Mouse (Mus musculus) lung, embryonic 16.5 days (tissue): ENCODE results near the gene Hnrnph1. TPM values are rescaled to one million over a fixed set of nuclear protein-coding genes. Genes with fewer than 3 reads are reported as not detected.
A peak's percentile ranks its signal among the peaks of the same experiment; 100 is the strongest.

Experiments
- ATAC-seq: fragments of 200-750 bp; cut with Nextera tagmentation; 2 replicates; pipeline ENCODE4 v1.8.0; 2017; ENCODE audit warnings: low read depth, mild to moderate bottlenecking, moderate library complexity
- H3K27ac ChIP-seq: fragments of 300-500 bp; sonication (generic); 2 replicates; pipeline ENCODE4 v1.5.1; 2014; ENCODE audit warnings: mild to moderate bottlenecking, control low read depth, low read length
- H3K27me3 ChIP-seq: fragments of 300-500 bp; sonication (generic); 2 replicates; pipeline ENCODE4 v1.6.1; 2014; ENCODE audit warnings: low read depth, low read length, mixed read lengths; ENCODE audit not compliant: control insufficient read depth, insufficient read depth
- H3K36me3 ChIP-seq: fragments of 300-500 bp; sonication (generic); 2 replicates; pipeline ENCODE4 v1.6.1; 2014; ENCODE audit warnings: low read length; ENCODE audit not compliant: control insufficient read depth, insufficient read depth
- H3K4me1 ChIP-seq: fragments of 300-500 bp; sonication (generic); replicated peaks from 2 replicates; pipeline ENCODE4 v1.6.1; 2014; ENCODE audit warnings: low read length, mixed read lengths; ENCODE audit not compliant: control insufficient read depth, insufficient read depth
- H3K4me2 ChIP-seq: fragments of 300-500 bp; sonication (generic); 2 replicates; pipeline ENCODE4 v1.6.1; 2014; ENCODE audit warnings: low read depth, low read length, control low read depth
- H3K4me3 ChIP-seq: fragments of 300-500 bp; sonication (generic); 2 replicates; pipeline ENCODE4 v1.5.1; 2014; ENCODE audit warnings: mild to moderate bottlenecking, low read length, control low read depth
- H3K9ac ChIP-seq: fragments of 300-500 bp; sonication (generic); 2 replicates; pipeline ENCODE4 v1.6.1; 2014; ENCODE audit warnings: low read length, control low read depth
- H3K9me3 ChIP-seq: fragments of 300-500 bp; sonication (generic); 2 replicates; pipeline ENCODE4 v1.6.1; 2016; ENCODE audit warnings: low read length; ENCODE audit not compliant: control insufficient read depth
- WGBS: fragments of 180-500 bp; shearing (Covaris S2); extraction: QIAGEN DNeasy Blood & Tissue Kit; methylation state at CpG from one replicate; pipeline ENCODE4 v1.1.7; 2014; 5-methylcytosine and 5-hydroxymethylcytosine counted together
- polyA plus RNA-seq: library from polyadenylated mRNA; unstranded; fragments of >200 nt; fragmentation: Nextera tagmentation; extraction: Ambion mirVana; gene quantifications from 2 replicates; pipeline ENCODE4 v1.2.1, GENCODE M21; 2015

Gene Hnrnph1
- polyA plus RNA-seq, 1 experiment from 2014 or later, result 483 TPM

- H3K4me2 ChIP-seq, result no peak overlapping the region
- no peak overlapping the region for H3K9ac ChIP-seq
- no peak for ATAC-seq
- H3K36me3 ChIP-seq, result peaks cover 3% of the 10 kb centered on the region; the same call in 1 of the 2 replicates
- H3K27ac ChIP-seq, result no peak overlapping the region
- H3K9me3 ChIP-seq, result no peaks in the 10 kb centered on the region
- H3K4me3 ChIP-seq, result no peak overlapping the region
- 88% methylated on average over 7 of the region's 7 CpGs for WGBS
- H3K27me3 ChIP-seq, result no peaks in the 10 kb centered on the region
- H3K4me1 ChIP-seq, result no peaks in the 10 kb centered on the region
Measured at GRCm38 (mm10) chr11:50394731-50395130, 17.9 kb downstream of the Hnrnph1 start.

GRCm38 (mm10) chr11:50396766-50397307 is 20.0 kb downstream of the Hnrnph1 start:
- Histone ChIP-seq H3K36me3 (peaks cover 6% of the 10 kb centered on the region), H3K27me3 (no peaks in the 10 kb centered on the region), H3K9me3 (no peaks in the 10 kb centered on the region), H3K9ac (no peak overlapping the region), H3K4me2 (no peak overlapping the region), H3K4me1 (no peaks in the 10 kb centered on the region), H3K4me3 (no peak overlapping the region), H3K27ac (no peak overlapping the region)
- no peak for ATAC-seq
- 61% methylated on average over 11 of the region's 11 CpGs for WGBS

- H3K9ac ChIP-seq, result no peak overlapping the region
- H3K4me2 ChIP-seq, result no peak overlapping the region
- WGBS, result 67% methylated on average over 9 of the region's 9 CpGs
- H3K4me3 ChIP-seq, result no peak overlapping the region
- no peak for ATAC-seq
- H3K36me3 ChIP-seq, result peaks cover 6% of the 10 kb centered on the region
- no peaks in the 10 kb centered on the region for H3K27me3 ChIP-seq
- H3K27ac ChIP-seq, result no peak overlapping the region
- H3K9me3 ChIP-seq, result no peaks in the 10 kb centered on the region
- H3K4me1 ChIP-seq, result no peaks in the 10 kb centered on the region
Measured at GRCm38 (mm10) chr11:50397316-50397715, 20.5 kb downstream of the Hnrnph1 start.

DNA sequence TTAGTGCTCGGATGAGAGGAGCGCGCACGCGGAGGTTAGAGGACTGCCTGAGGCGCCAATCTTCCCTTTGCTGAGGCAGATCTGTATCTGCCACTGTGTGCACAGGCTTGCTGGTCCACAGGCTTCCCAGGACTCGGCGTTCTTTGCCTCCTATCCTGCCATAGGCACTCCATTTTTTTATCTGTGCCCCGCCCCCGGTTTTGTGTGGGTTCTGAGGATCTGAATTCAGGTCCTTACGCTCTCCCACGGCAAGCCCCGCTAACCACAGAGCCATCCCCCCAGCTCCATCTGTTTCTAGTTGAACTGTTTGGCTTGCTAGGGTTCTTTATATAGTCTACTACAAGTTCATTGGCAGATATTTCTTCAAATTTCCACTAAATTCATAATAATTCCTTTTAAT is 22.0 kb downstream of the Hnrnph1 start:
- Histone ChIP-seq H3K9ac (no peak overlapping the region), H3K36me3 (peaks cover 6% of the 10 kb centered on the region), H3K27me3 (no peaks in the 10 kb centered on the region), H3K4me3 (no peak overlapping the region), H3K4me1 (0 out of 2 replicates have a peak, but pooled peaks cover 2% of the 10 kb centered on the region), H3K9me3 (no peaks in the 10 kb centered on the region), H3K27ac (no peak overlapping the region), H3K4me2 (no peak overlapping the region)
- no peak for ATAC-seq
- 79% methylated on average over 13 of the region's 13 CpGs for WGBS

DNA sequence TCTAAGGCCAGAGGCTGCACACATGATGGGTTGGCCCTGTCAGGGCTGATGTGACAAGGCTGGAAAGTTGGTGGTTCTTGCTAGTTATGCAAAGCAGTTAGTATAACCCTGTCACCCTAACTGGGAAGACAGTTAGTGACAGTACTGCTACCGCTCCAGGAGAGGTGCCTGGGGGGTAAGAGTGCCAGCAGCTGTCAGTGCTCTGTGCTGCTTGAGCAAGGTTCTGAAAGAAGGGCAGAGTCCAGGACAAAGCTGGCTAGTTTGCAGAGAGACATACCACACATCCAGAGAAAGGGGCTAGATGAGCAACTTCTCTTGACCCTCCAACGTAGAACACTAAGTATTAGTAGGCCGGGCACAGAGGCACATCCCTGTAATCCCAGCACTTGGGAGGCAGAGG is 25.7 kb downstream of the Hnrnph1 start:
- Histone ChIP-seq H3K4me3 (no peak overlapping the region), H3K27me3 (no peaks in the 10 kb centered on the region), H3K4me1 (0 out of 2 replicates have a peak, but pooled peaks cover 2% of the 10 kb centered on the region), H3K9me3 (no peaks in the 10 kb centered on the region), H3K9ac (no peak overlapping the region), H3K4me2 (no peak overlapping the region), H3K36me3 (peaks cover 6% of the 10 kb centered on the region), H3K27ac (no peak overlapping the region)
- no peak for ATAC-seq
- 90% methylated on average over 3 of the region's 3 CpGs for WGBS

GRCm38 (mm10) chr11:50403367-50404014 is 26.7 kb downstream of the Hnrnph1 start:
- Histone ChIP-seq H3K9me3 (no peaks in the 10 kb centered on the region), H3K27ac (no peak overlapping the region), H3K9ac (no peak overlapping the region), H3K4me2 (no peak overlapping the region), H3K4me1 (0 out of 2 replicates have a peak, but pooled peaks cover 2% of the 10 kb centered on the region), H3K4me3 (no peak overlapping the region), H3K27me3 (no peaks in the 10 kb centered on the region), H3K36me3 (peaks cover 6% of the 10 kb centered on the region)
- WGBS, result 52% methylated on average over 10 of the region's 10 CpGs
- ATAC-seq, result peak; percentile 52; the same call in 1 of the 2 replicates

GRCm38 (mm10) chr11:50407235-50407634 is 30.4 kb downstream of the Hnrnph1 start:
- Histone ChIP-seq H3K9me3 (no peaks in the 10 kb centered on the region), H3K9ac (no peak overlapping the region), H3K36me3 (0 out of 2 replicates have a peak, but pooled peaks cover 5% of the 10 kb centered on the region), H3K4me3 (no peak overlapping the region), H3K4me2 (no peak overlapping the region), H3K27me3 (no peaks in the 10 kb centered on the region), H3K4me1 (0 out of 2 replicates have a peak, but pooled peaks cover 2% of the 10 kb centered on the region), H3K27ac (no peak overlapping the region)
- no peak for ATAC-seq
- WGBS, result 44% methylated on average over 6 of the region's 6 CpGs

- Histone ChIP-seq H3K9me3 (no peaks in the 10 kb centered on the region), H3K27ac (no peak overlapping the region), H3K4me1 (no peaks in the 10 kb centered on the region), H3K27me3 (no peaks in the 10 kb centered on the region), H3K4me2 (no peak overlapping the region), H3K9ac (no peak overlapping the region), H3K36me3 (peaks cover 9% of the 10 kb centered on the region), H3K4me3 (no peak overlapping the region)
- 88% methylated on average over 6 of the region's 6 CpGs for WGBS
- ATAC-seq, result no peak
Measured at GRCm38 (mm10) chr11:50415563-50416241, 38.9 kb downstream of the Hnrnph1 start.

- Histone ChIP-seq H3K27ac (no peak overlapping the region), H3K4me2 (no peak overlapping the region), H3K9me3 (no peaks in the 10 kb centered on the region), H3K36me3 (peaks cover 9% of the 10 kb centered on the region), H3K9ac (no peak overlapping the region), H3K4me3 (no peak overlapping the region), H3K4me1 (peaks cover 4% of the 10 kb centered on the region; the same call in 1 of the 2 replicates), H3K27me3 (no peaks in the 10 kb centered on the region)
- 58% methylated on average over 2 of the region's 2 CpGs for WGBS
- no peak for ATAC-seq
Measured at GRCm38 (mm10) chr11:50417856-50418255, 41.1 kb downstream of the Hnrnph1 start.
